Mouse (Mus musculus): ENCODE measurements around the gene Snrpg.

DNA sequence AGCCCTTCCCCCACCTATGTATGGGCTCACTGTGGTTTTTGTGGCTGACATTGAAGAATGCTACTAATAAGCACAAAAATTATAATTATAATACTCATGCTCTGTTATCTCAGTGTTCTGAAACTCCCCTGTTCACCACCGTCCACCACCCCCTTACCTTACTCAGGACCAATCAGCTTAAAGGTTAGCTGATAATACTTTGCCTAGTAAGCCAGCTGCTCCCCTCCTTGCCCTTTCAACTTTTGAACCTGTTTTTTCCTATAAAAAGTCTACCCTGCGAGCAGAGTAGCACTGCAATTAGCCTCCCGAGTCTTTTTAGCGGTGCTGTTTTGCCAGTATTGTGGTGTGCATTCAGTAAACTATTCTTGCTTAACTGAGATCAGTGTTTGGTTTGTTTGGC is 13.6 kb downstream of the Snrpg start:
- no peak for TF ChIP-seq GATA1 (IDR thresholded peaks at IDR 0.05; ENCODE audit: low read length)
- TF ChIP-seq TAL1 (IDR thresholded peaks at IDR 0.05; ENCODE audit: low read length) = no peak
